15 mouse cellular contexts compared by ENCODE assay signal in the genomic region with DNA sequence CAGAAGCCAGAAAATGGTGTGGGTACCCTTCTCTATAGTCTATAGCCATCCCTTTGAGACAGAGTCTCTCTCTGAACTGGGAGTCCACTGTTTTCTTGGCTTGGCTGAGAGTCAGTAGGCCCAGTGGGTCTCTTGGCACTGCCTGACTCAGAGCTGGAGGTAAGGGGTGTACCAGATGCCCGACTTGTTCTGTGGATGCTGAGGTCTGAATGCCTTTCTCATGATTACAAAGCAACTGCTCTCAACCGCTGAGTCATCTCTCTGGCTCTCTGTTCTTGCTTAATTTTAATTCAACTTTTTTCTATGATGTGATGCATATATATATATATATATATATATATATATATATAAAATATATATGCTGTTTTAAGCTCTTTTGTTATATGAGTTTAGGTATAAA.
"Had no signal": no experiment of that assay in that cellular context is flagged by ENCODE, and none has a peak within 500 bp of the region (broad histone marks: within the 10 kb centered on the region; RNA-seq: fewer than 3 reads in every experiment).

No protein-coding gene starts in this region.

- H3K9ac ChIP-seq: limb, embryonic 12.5 days; liver, embryonic 13.5 days; liver, postnatal 0 days; lung, embryonic 15.5 days; midbrain, embryonic 12.5 days; neural tube, embryonic 15.5 days had no signal

- H3K27me3 ChIP-seq: limb, embryonic 12.5 days; liver, embryonic 13.5 days; lung, embryonic 15.5 days; megakaryocyte, embryonic 14.5 days; midbrain, embryonic 12.5 days; neural tube, embryonic 15.5 days had no signal

- H3K27ac ChIP-seq: left cerebral cortex, adult 2 months; limb, embryonic 12.5 days; liver, embryonic 13.5 days; lung, embryonic 15.5 days; macrophage; midbrain, embryonic 12.5 days; neural tube, embryonic 15.5 days had no signal

- H3K4me2 ChIP-seq: limb, embryonic 12.5 days; liver, embryonic 13.5 days; lung, embryonic 15.5 days; midbrain, embryonic 12.5 days; neural tube, embryonic 15.5 days had no signal

- H3K9me3 ChIP-seq: limb, embryonic 12.5 days; liver, embryonic 13.5 days; lung, embryonic 15.5 days; midbrain, embryonic 12.5 days had no signal

- ATAC-seq: liver, postnatal 0 days had no signal

- H3K4me3 ChIP-seq: left cerebral cortex, adult 2 months; limb, embryonic 12.5 days; liver, embryonic 13.5 days; lung, embryonic 15.5 days; midbrain, embryonic 12.5 days; neural tube, embryonic 15.5 days had no signal

- H3K36me3 ChIP-seq: liver, embryonic 13.5 days; lung, embryonic 15.5 days; midbrain, embryonic 12.5 days; neural tube, embryonic 15.5 days had no signal

- H3K4me1 ChIP-seq: liver, embryonic 13.5 days; lung, embryonic 15.5 days; midbrain, embryonic 12.5 days; neural tube, embryonic 15.5 days had no signal

- DNase-seq: kidney, postnatal 14 days; liver; liver, embryonic 13.5 days; liver, postnatal 0 days; lung, postnatal 14 days; right cerebral cortex, adult 18-20 months; right cerebral cortex, postnatal 25 days; thymus, postnatal 36 days had no signal
